Mouse (Mus musculus): ENCODE results near the gene Rps6kb1. TPM values are rescaled to one million over a fixed set of nuclear protein-coding genes. Genes with fewer than 3 reads are reported as not detected.

The Rps6kb1 gene
- total and polyA plus RNA-seq, 3 experiments = 39.3 to 73.6 (median 49.4) TPM

- Histone ChIP-seq H3K79me2 (ENCODE audit: control insufficient read depth, insufficient read depth, low read length, poor library complexity) (peaks cover 34% of the 10 kb centered on the region), H3K27me3 (ENCODE audit: control insufficient read depth in 1 of 2, insufficient read depth in 2 of 2, low read length in 2 of 2) (no peaks in the 10 kb centered on the region), H3K27ac (ENCODE audit: control insufficient read depth, low read depth, low read length) (peak overlapping the region; percentile 96), H3K4me1 (ENCODE audit: control insufficient read depth in 1 of 2, insufficient read depth in 2 of 2, low read length in 2 of 2) (peaks cover 11 to 34% of the 10 kb centered on the region in 2 experiments), H3K9ac (ENCODE audit: control insufficient read depth, low read depth, low read length, poor library complexity, severe bottlenecking) (peak overlapping the region; percentile 88), H3K36me3 (ENCODE audit: control insufficient read depth in 1 of 2, insufficient read depth in 2 of 2, low read length in 2 of 2) (peaks cover 4 to 35% of the 10 kb centered on the region in 2 experiments; a peak in 3 of 4 replicates), H3K4me3 (ENCODE audit: control insufficient read depth in 1 of 2, insufficient read depth in 1 of 2, low read depth in 2 of 2, low read length in 2 of 2) (peak overlapping the region; percentile 69 to 74), H3K9me3 (replicated peaks; ENCODE audit: insufficient read depth, low read length) (no peaks in the 10 kb centered on the region)
- peak; percentile 96 for DNase-seq (ENCODE audit: low read depth, low spot score)
- TF ChIP-seq POLR2A (IDR thresholded peaks at IDR 0.05; ENCODE audit: control insufficient read depth in 1 of 2, insufficient read depth in 1 of 2, low read depth in 1 of 2, low read length in 2 of 2, poor library complexity in 1 of 2) (peak; percentile 70 to 97), NELFE (IDR thresholded peaks at IDR 0.05; ENCODE audit: low read depth, low read length) (peak; percentile 87), MAZ (IDR thresholded peaks at IDR 0.05; ENCODE audit: low read depth, low read length) (peak; percentile 81), CHD2 (IDR thresholded peaks at IDR 0.05; ENCODE audit: low read length) (no peak), MXI1 (IDR thresholded peaks at IDR 0.05; ENCODE audit: low read depth, low read length) (peak; percentile 7; the same call in 1 of the 2 replicates), TAL1 (IDR thresholded peaks at IDR 0.05; ENCODE audit: low read length) (no peak), ZKSCAN1 (IDR thresholded peaks at IDR 0.05; ENCODE audit: low read depth, low read length) (no peak), MAFK (IDR thresholded peaks at IDR 0.05; ENCODE audit: borderline replicate concordance, low read depth, low read length) (0 out of 2 replicates have a peak, but pooled peaks have one; percentile 9), POLR2AphosphoS2 (IDR thresholded peaks at IDR 0.05; ENCODE audit: low read length) (peak; percentile 39; the same call in 1 of the 2 replicates), RCOR1 (IDR thresholded peaks at IDR 0.05; ENCODE audit: low read depth, low read length) (peak; percentile 51; the same call in 1 of the 2 replicates), JUND (IDR thresholded peaks at IDR 0.05; ENCODE audit: low read depth, low read length) (no peak), KAT2A (conservative IDR thresholded peaks at IDR 0.05; ENCODE audit: low read depth, low read length) (no peak), TBP (IDR thresholded peaks at IDR 0.05; ENCODE audit: low read depth, low read length) (peak; percentile 97), UBTF (IDR thresholded peaks at IDR 0.05; ENCODE audit: borderline replicate concordance, insufficient read depth, low read depth, low read length) (no peak), GATA1 (IDR thresholded peaks at IDR 0.05; ENCODE audit: low read depth, low read length) (peak; percentile 85), ZC3H11A (IDR thresholded peaks at IDR 0.05; ENCODE audit: low read depth, low read length) (no peak), ZMIZ1 (IDR thresholded peaks at IDR 0.05; ENCODE audit: low read depth, low read length) (peak; percentile 98), HCFC1 (IDR thresholded peaks at IDR 0.05; ENCODE audit: low read depth, low read length) (no peak; the same call in 1 of the 2 replicates), RAD21 (IDR thresholded peaks at IDR 0.05; ENCODE audit: low read depth, low read length) (peak; percentile 1; the same call in 1 of the 2 replicates), TCF12 (IDR thresholded peaks at IDR 0.05; ENCODE audit: low read depth, low read length) (peak; percentile 71; the same call in 1 of the 2 replicates), USF2 (IDR thresholded peaks at IDR 0.05; ENCODE audit: borderline replicate concordance in 1 of 2, insufficient read depth in 1 of 2, low read depth in 1 of 2, low read length in 2 of 2) (no peak), GABPA (IDR thresholded peaks at IDR 0.05; ENCODE audit: low read depth, low read length) (no peak), E2F4 (IDR thresholded peaks at IDR 0.05; ENCODE audit: borderline replicate concordance, low read depth, low read length) (no peak), MEF2A (IDR thresholded peaks at IDR 0.05; ENCODE audit: extremely low read depth, insufficient replicate concordance, low read depth, low read length, poor library complexity, severe bottlenecking) (no peak), NRF1 (IDR thresholded peaks at IDR 0.05; ENCODE audit: insufficient read depth, low read depth, low read length, poor library complexity, severe bottlenecking) (no peak), CHD1 (IDR thresholded peaks at IDR 0.05; ENCODE audit: low read depth, low read length) (0 out of 2 replicates have a peak, but pooled peaks have one; percentile 23), BHLHE40 (IDR thresholded peaks at IDR 0.05; ENCODE audit: borderline replicate concordance, low read depth, low read length) (no peak), CTCF (IDR thresholded peaks at IDR 0.05 in 2 of 3, conservative IDR thresholded peaks at IDR 0.05 in 1 of 3; ENCODE audit: control insufficient read depth in 1 of 3, insufficient read depth in 1 of 3, low read depth in 2 of 3, low read length in 3 of 3, poor library complexity in 1 of 3, severe bottlenecking in 1 of 3) (0 out of 6 replicates have a peak, but pooled peaks of 1 of the 3 experiments have one; percentile 4), SMC3 (IDR thresholded peaks at IDR 0.05; ENCODE audit: low read depth, low read length) (peak; percentile 9; the same call in 1 of the 2 replicates), USF1 (IDR thresholded peaks at IDR 0.05; ENCODE audit: low read depth, low read length) (no peak), MYC (IDR thresholded peaks at IDR 0.05; ENCODE audit: low read depth, low read length) (0 out of 2 replicates have a peak, but pooled peaks have one; percentile 4), EP300 (IDR thresholded peaks at IDR 0.05; ENCODE audit: low read depth in 1 of 2, low read length in 2 of 2) (peak; percentile 39 to 62; a peak in 1 of 4 replicates), SIN3A (IDR thresholded peaks at IDR 0.05; ENCODE audit: low read length) (peak; percentile 88), ELF1 (IDR thresholded peaks at IDR 0.05; ENCODE audit: low read depth, low read length) (no peak), MYB (IDR thresholded peaks at IDR 0.05; ENCODE audit: low read depth, low read length) (no peak; the same call in 1 of the 2 replicates), ZNF384 (IDR thresholded peaks at IDR 0.05; ENCODE audit: low read depth, low read length) (no peak; the same call in 1 of the 2 replicates)
Measured at GRCm38 (mm10) chr11:86581250-86581753, 36.7 kb upstream of the Rps6kb1 start.
